Mouse (Mus musculus) A20 (cell line): ENCODE measurements around the gene Ear1.
"Not testable (repeated sequence)": the region's sequence is repeated elsewhere in the genome, so short reads cannot be mapped to it uniquely, and the experiment has no call there.

Experiments used
- DNase-seq: peaks from one replicate; pipeline ENCODE4 v3.0.0-alpha.2; 2011; ENCODE audit warnings: low read depth, low spot score

Gene Ear1

DNA sequence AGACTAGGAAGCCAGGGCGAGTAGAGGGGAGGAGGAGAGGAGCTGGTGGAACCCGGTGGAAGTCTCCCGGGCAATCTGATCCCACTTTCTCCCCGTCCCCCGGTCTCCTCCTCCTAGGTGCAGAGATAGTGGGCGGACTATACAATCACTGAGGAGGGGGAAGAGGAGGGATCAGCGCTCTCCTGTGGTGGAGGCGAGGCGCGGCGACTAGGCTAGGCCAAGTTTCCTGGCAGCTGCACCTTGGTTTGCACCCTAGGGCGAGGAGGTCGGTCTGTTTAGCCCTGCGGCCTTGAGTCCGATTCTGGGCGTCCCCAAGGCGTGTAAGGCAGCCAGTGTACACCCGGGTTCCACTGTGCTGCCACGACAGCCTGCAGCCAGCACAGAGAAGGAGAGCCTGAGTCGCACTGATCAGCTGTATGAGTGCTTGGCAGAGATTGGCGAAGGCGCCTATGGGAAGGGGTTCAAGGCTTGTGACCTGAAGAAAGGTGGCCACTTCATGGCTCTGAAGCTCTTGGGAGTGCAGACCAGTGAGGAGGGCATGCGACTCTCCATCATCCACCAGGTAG lies 78.3 kb downstream of the Ear1 start:
- DNase-seq, result not testable (repeated sequence)

DNA sequence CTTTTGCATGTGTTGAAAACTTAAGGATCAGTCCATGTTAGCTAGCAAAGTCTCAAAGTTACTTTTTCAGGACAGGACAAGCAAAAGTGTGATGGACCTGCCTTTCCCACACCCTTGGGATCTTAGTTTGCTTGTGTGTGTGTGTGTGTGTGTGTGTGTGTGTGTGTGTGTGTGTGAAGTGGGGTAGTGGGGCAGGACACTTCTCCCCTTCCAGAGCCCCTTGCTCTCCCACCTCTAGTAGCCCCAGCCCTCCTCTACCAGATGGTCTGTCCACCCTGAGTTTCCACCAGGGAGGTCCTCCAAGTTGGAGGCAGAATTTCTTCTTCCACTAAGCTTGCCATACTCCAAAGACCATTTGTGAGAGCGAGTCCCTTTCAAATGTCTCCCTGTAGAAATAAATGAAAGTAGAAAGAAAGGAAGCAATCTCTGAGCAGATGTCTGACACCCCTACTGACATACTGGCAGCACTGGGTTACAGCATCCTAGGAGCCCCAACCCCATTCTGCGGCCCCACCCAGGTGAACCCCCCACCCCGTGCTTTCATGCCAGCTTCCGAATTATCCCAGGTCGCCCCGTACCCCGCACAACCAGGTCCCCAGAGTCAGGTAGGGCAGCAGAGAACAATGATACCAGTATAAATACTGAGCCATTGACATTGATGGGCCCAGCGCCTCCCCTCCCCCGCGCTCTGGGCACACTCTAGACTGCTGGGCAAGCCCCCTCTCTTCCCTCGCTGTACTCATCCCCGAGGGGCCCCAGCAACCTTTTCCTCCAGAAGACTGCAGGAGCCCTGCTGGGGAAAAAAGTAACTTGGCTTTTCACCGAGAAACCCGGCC lies 79.0 kb downstream of the Ear1 start:
- no peak for DNase-seq

DNA sequence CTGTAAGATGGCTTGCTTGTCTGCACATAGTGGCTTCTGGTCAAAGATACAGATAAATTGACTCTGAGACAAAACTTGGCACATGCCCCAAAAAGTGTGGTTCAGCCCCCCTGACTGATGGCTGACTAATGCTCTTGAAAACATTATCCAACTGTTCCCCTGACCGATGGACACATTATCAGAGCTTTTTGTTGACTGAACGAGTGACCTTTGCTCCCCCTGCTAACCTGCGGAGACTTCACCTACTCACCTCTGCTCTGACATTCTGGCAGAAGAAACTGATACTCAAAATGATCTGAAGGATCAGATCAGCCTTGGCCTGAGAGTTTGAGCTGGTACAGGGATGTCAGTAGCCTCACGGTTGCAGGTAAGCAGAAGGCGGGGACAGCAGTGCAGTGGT lies 81.5 kb downstream of the Ear1 start:
- not testable (repeated sequence) for DNase-seq

DNA sequence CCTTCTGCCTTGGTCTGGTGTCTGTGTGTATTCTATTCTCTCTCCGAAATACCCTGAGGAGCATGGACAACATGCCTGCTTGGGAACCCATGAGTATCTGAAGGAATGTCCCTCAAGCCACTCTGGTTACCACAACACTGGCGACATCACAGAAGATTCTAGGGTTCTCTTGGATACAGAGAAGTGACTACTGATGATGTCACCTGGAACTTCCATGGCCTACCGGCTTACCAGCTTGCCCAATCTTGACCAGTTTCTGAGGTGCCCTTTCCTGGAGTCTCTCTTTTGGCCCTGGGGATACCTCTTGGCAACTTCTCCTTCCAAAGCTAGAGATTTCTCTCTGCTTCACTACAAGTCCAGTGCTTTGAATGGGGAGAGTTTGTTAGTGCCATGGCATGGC lies 90.7 kb downstream of the Ear1 start, which contains the start of gene Gm8180:
TSS of gene Gm8180 (minus strand) at position 101 of the 400 bp plus-strand sequence.
- not testable (repeated sequence) for DNase-seq
